Mouse (Mus musculus) heart, adult 2 months (tissue): ENCODE measurements around the gene Abcc9.

Experiments used
- CTCF ChIP-seq: fragments of 200-600 bp; IDR thresholded peaks from 2 replicates; pipeline ENCODE4 v1.8.1; 2022; ENCODE audit warnings: antibody characterized with exemption, mild to moderate bottlenecking, moderate library complexity
- EP300 ChIP-seq: fragments of 200-500 bp; IDR thresholded peaks from 2 replicates; pipeline ENCODE4 v1.6.1; 2011; ENCODE audit warnings: low read depth, low read length, control low read depth; ENCODE audit not compliant: insufficient read depth
- POLR2A ChIP-seq: fragments of 200-500 bp; IDR thresholded peaks from 2 replicates; pipeline ENCODE4 v1.6.1; 2011; ENCODE audit warnings: mild to moderate bottlenecking, low read depth, low read length, control low read depth; ENCODE audit not compliant: insufficient read depth

- TF ChIP-seq CTCF (no peak), POLR2A (no peak), EP300 (no peak)
Observed at GRCm38 (mm10) chr6:142743193-142743592, 41.1 kb upstream of the Abcc9 start.
